Mouse (Mus musculus) activated CD4-positive, CD25-positive, alpha-beta regulatory T cell, adult 4 months (primary cell): ENCODE data around the gene Defb6. TPM values are rescaled to one million over a fixed set of nuclear protein-coding genes. Genes with fewer than 3 reads are reported as not detected.

Source experiments
- ATAC-seq: one replicate; pipeline ENCODE4 v1.8.0; 2017
- polyA plus RNA-seq, 2 experiments: library from polyadenylated mRNA; unstranded; fragments of 100-300 nt; shearing (Covaris generic); gene quantifications; one replicate each; pipeline ENCODE4 v1.2.1; 2017

Gene Defb6
- polyA plus RNA-seq: not detected

DNA sequence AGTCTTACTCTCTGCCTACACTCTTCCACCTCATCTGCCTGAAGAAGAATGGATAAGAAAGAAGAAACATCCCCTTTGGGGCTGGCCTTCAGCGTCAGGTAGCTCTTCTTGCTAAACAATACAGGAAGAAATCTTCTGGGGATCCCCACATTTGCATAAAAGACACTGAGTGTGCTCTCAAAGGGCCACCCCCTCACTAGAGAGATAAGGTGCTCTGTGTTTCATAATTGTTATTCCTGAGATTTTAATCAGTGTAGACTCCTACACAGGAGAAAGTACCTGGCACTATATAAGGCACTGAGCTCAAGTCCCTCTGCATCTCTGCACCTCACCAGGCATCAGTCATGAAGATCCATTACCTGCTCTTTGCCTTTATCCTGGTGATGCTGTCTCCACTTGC, at the start of gene Defb6:
Gene Defb6, plus strand, starts transcription at position 318 of the 400 bp plus-strand sequence.
- peak; percentile 61 for ATAC-seq

DNA sequence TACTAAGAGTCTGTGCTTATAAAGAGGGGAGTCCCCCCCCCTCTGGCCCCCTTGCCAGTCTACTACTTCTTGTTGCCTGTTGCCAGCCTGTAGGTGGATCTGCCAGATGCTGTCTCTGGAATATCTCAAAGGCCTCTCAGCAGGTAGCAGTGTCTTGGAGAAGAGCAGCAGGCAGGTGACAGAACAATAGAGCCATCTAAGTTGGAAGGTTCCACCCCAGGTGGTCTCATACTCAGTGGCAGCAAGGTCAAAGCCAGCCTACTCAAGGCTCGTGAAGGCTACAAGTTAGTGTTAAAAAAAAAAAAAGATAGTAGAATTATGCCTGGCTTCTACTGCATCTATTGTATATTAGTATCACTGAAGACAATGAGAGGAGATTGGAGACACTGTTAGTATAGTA, 12.8 kb downstream of the Defb6 start:
- ATAC-seq: no peak

- no peak for ATAC-seq
These were observed 14.3 kb downstream of the Defb6 start, which contains the start of gene Defb46 for GRCm38 (mm10) chr8:19239616-19240015. TSS of gene Defb46 (plus strand) at chr8:19239916.

GRCm38 (mm10) chr8:19247280-19247679, 22.0 kb downstream of the Defb6 start, which contains the start of gene Defb5:
TSS of gene Defb5 (plus strand) at chr8:19247580.
- ATAC-seq: no peak

GRCm38 (mm10) chr8:19258136-19258535, 32.9 kb downstream of the Defb6 start:
- ATAC-seq: no peak

- ATAC-seq: no peak
These were observed 34.4 kb downstream of the Defb6 start for GRCm38 (mm10) chr8:19259667-19260066.

Other genes starting within 250 kb of the Defb6 start
- not detected for gene Defb40, start 247.2 kb upstream of the Defb6 start, polyA plus RNA-seq
- not detected for gene Defb37, start 234.4 kb upstream of the Defb6 start, polyA plus RNA-seq
- not detected for gene Defb38, start 198.9 kb upstream of the Defb6 start, polyA plus RNA-seq
- gene Defb39, start 160.7 kb upstream of the Defb6 start, polyA plus RNA-seq: not detected
- not detected for gene Defb12, start 110.6 kb upstream of the Defb6 start, polyA plus RNA-seq
- not detected for gene Defb34, start 101.7 kb upstream of the Defb6 start, polyA plus RNA-seq
- gene Gm45826, start 84.7 kb upstream of the Defb6 start, polyA plus RNA-seq: not detected
- not detected for gene Defb14, start 31.1 kb upstream of the Defb6 start, polyA plus RNA-seq
- not detected for gene Defb4, start 26.8 kb upstream of the Defb6 start, polyA plus RNA-seq
- gene Defb46, start 14.4 kb downstream of the Defb6 start, polyA plus RNA-seq: not detected
- gene Defb5, start 22.1 kb downstream of the Defb6 start, polyA plus RNA-seq: not detected
- gene Defb3, start 67.9 kb downstream of the Defb6 start, polyA plus RNA-seq: not detected
- not detected for gene Defb8, start 222.1 kb downstream of the Defb6 start, polyA plus RNA-seq